Mouse (Mus musculus) kidney, adult 2 months (tissue): Measurements from ENCODE around the gene Ern1.

Experiments used
- CTCF ChIP-seq: fragments of 200-500 bp; conservative IDR thresholded peaks from 2 replicates; pipeline ENCODE4 v1.5.1; 2011; ENCODE audit warnings: low read depth, mild to moderate bottlenecking, control low read depth, low read length, moderate library complexity, mixed read lengths; ENCODE audit not compliant: insufficient read depth, insufficient read length
- POLR2A ChIP-seq: fragments of 200-500 bp; IDR thresholded peaks from one replicate; pipeline ENCODE4 v1.6.1; 2011; ENCODE audit warnings: low read depth, low read length, control low read depth

- TF ChIP-seq CTCF (no peak), POLR2A (no peak)
These were observed 59.5 kb downstream of the Ern1 start for GRCm38 (mm10) chr11:106428106-106428505.
